Mouse (Mus musculus) embryo, embryonic 11.5 days (tissue): ENCODE results near the gene Spata16.
"Not testable (repeated sequence)": the region's sequence is repeated elsewhere in the genome, so short reads cannot be mapped to it uniquely, and the experiment has no call there.

Source experiments
- DNase-seq: peaks from one replicate; pipeline ENCODE4 v3.0.0-alpha.2; 2012; ENCODE audit warnings: low read depth, low spot score

Gene Spata16

DNA sequence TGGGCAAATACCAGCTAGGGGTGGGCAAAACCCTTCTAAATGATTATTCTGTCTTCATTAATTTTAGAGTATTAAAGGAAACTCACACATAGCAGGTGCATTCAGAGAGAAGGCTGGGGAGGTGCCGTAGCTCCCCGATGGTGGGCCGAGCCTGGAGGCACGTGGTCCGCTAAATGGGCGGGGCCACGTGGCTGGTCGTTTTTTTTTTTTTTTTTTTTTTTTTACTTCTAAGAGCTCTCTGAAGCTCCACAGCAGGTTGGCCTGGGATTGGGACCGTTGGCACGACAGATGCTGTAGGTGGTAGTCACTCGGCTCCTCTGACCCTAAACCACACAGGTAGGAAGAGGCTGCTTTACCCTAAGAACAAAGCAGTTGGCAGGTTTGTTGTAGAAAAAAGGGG, at the start of gene Spata16:
Gene Spata16 (plus strand): TSS at position 219 of the 400 bp plus-strand sequence.
- no peak for DNase-seq

GRCm38 (mm10) chr3:26604861-26605260, 32.6 kb upstream of the Spata16 start:
- DNase-seq = no peak

- no peak for DNase-seq
Observed at GRCm38 (mm10) chr3:26608531-26608930, 28.9 kb upstream of the Spata16 start.

DNA sequence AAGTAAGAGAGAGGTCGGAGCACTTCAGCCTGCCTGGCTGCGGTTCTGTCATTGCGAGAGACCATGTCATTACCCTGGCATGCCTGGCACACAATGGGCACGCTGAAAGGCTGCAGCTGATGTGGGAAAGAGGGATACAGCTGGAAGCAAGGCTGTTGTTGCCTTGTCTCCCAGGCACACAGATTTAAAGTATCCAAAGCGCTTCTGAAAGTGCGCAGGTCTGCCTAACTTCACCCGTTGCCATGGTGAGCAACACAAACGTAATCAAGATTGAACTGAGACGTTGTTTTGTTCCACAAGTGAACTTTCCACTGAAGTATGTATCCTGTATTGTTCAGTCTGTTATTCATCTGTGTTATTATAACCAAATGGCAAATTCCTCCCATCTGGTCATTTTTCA, 1.8 kb downstream of the Spata16 start:
- no peak for DNase-seq

GRCm38 (mm10) chr3:26639851-26640250, 2.4 kb downstream of the Spata16 start:
- DNase-seq = no peak

- no peak for DNase-seq
Observed at GRCm38 (mm10) chr3:26640321-26641075, 3.1 kb downstream of the Spata16 start.

- DNase-seq = peak; percentile 19
Observed at GRCm38 (mm10) chr3:26641351-26642249, 4.2 kb downstream of the Spata16 start.

- DNase-seq = no peak
Observed at GRCm38 (mm10) chr3:26644136-26644535, 6.7 kb downstream of the Spata16 start.

- DNase-seq = no peak
Observed at GRCm38 (mm10) chr3:26646834-26647233, 9.4 kb downstream of the Spata16 start.

- DNase-seq = no peak
Observed at GRCm38 (mm10) chr3:26685832-26686231, 48.4 kb downstream of the Spata16 start.

- not testable (repeated sequence) for DNase-seq
Observed at GRCm38 (mm10) chr3:26709492-26709891, 72.1 kb downstream of the Spata16 start.

DNA sequence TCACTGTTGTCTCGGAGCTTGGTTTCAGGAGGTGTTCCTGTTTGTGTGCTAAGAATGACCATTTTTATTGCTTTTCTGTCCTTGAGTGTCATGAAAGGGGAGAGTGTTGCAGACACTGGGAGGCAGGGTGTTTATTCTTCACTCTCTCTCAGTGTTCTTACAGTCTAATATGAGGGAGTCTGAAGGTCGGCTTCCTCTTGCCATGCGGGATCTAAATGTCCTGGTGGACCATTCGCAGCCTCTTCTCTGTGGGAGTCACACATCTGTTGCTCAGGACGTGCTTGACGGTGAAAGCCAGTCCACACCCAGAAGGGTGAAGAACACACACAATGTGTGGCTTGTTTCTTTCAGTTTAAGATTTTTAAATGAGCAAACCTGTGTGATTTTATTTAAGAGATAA, 90.1 kb downstream of the Spata16 start:
- DNase-seq = no peak

DNA sequence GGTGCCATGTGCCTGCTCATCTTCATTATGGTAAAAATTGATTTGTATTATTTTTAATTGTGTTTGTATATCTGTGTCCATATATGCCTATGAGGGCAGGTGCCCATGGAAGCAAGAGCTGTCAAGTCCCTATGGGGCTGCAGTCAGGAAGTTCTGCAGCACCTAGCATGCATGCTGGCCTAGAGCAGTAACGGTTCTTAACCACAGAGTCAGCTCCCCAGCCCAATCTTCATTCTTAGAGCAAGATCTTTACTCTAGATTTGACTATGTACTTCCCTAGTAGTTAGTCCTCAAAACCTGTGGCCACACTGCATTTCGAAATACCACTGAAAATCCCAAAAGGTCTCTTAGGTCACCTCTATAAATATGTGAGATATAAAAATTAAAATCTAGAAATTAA, 113.1 kb downstream of the Spata16 start:
- no peak for DNase-seq

DNA sequence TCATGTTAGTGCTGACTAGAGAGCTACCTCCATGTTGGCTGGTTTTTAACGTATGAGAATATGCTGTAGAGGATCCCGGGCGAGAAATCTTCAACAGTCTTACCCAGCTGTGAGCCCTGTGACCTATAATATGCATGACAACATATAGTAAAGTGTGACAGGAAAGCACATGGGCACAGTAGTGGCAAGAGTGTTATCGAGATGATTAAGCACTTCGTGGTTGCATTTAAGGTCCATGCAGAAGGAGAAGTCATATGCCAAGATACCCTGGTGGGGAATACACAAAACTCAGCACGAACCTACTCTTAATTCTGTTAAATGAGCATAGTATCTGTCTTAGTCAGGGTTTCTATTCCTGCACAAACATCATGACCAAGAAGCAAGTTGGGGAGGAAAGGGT, 115.0 kb downstream of the Spata16 start:
- no peak for DNase-seq

DNA sequence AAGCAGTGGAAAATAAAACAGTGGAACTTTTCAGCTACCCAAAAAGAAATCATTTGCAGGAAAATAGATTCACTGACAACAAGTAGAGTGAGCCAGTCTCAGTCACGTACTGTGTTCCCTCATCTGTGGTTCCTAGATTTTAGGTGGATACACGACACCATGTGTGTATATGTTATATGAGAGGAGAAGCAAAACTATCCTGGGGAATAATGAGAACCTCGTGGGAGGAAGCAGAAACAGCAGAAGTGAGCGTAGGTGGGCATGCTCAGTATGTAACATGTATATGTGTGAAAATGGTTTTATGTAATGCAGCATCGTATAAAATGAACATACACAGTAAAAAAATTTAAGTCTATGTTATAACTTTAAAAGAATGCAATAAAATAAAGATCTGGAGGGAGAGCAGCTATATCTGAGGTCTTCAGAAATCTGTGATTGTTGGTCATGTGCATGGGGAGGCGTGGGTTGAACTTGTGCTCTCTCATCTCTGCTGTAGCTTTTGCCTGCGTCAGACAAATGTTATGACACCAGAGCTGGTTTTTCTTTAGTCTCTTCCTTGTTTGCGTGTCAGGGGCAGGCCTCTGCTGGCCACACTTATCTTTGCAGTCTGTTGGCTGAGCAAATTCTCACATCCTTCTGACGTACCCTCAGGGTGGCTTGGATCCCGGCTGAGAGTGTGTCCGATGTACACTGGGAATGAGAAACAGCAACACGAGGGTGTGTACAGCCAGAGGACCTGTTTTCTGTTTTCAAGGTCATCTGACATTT, 156.1 kb downstream of the Spata16 start:
- DNase-seq = no peak

DNA sequence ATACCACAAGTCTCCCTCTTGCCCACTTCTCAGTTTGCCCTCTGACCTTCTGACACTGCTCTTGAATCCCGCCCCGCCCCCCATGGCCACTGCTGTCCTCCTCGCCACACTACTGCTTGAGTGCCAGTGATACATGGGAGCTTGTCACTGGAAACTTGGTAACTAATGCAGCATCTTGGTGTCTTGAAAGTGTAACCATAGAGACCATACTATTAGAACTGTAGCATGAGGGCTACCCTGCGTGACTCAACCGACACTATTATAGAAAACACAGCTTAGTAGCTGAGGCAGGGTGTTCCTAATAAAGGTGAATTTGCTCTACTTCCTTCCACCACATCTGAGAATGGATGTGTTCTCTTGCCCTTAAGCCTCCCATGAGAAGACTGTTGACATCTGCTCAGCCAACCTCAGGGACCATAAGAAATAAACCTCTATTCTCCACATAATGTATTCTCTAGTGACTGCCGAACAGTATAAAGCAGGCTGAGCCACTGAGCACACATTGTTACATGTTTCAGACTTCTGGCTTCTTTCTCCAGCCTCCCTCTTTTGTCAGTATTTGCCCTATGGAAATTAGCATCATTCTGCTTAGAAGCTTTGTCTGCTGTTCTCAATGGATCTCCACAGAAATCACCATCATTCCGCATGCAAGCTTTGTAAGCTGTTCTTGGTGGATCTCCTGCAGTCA, 158.6 kb downstream of the Spata16 start:
- DNase-seq = no peak

DNA sequence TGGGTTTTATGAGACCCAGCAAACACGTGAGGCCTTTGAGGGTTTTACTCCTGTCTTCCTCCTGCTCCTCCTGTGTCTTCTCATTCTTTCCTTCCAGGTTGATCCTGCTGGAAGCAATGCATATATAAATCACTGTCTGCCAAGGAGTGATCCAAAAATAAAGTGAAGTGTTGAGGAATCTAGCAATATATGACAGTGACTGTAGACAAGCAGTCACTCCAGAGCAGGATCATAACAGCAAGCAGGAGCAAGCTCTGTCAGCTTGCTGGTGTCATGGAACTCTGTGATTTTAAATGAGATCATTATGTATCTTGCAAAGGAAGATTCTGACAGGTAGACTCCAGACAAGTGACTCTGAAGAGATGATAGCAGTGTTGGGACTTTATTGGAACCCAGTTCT, 159.5 kb downstream of the Spata16 start:
- DNase-seq = no peak

GRCm38 (mm10) chr3:26814307-26814706, 176.9 kb downstream of the Spata16 start:
- DNase-seq = no peak

GRCm38 (mm10) chr3:26815764-26816163, 178.3 kb downstream of the Spata16 start:
- no peak for DNase-seq

DNA sequence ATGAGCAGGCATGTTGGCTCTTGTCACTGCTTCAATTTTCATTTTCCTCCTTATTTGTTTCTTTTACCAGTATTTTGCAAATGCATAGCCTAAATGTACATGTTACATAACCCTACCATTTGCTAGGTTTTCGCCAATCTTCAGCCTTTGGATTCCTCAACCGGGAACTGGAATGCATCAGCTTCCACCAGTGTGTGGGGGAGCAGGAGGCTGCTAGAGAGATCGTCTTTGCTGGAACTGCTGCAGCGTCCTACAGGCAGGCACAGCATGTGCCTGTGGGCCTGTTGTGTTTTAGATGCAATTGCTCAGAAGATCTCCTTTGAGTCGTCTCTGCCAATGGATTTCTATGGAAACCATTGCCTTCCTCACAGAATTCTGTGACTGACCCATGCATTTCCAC, 182.0 kb downstream of the Spata16 start:
- DNase-seq = no peak
